Mouse (Mus musculus): ENCODE results near the gene Mrps25. TPM values are rescaled to one million over a fixed set of nuclear protein-coding genes. Genes with fewer than 3 reads are reported as not detected.

Gene Mrps25
- 19.2 and 19.3 TPM in 2 replicates for total RNA-seq (2017)

GRCm38 (mm10) chr6:92183621-92184131, at the start of gene Mrps25:
Gene Mrps25 (minus strand): TSS chr6:92184033.
- peak; percentile 44; the same call in 1 of the 2 replicates for ATAC-seq (ENCODE audit: extremely low read depth, insufficient number of reproducible peaks, low FRiP score, poor library complexity, severe bottlenecking)

- no peak for ATAC-seq (ENCODE audit: extremely low read depth, insufficient number of reproducible peaks, low FRiP score, poor library complexity, severe bottlenecking)
Observed at GRCm38 (mm10) chr6:92231762-92232161, 47.9 kb upstream of the Mrps25 start.

- ATAC-seq (ENCODE audit: extremely low read depth, insufficient number of reproducible peaks, low FRiP score, poor library complexity, severe bottlenecking) = no peak
Observed at GRCm38 (mm10) chr6:92231356-92231755, 47.5 kb upstream of the Mrps25 start.

GRCm38 (mm10) chr6:92229586-92229985, 45.8 kb upstream of the Mrps25 start:
- no peak for ATAC-seq (ENCODE audit: extremely low read depth, insufficient number of reproducible peaks, low FRiP score, poor library complexity, severe bottlenecking)

GRCm38 (mm10) chr6:92229103-92229502, 45.3 kb upstream of the Mrps25 start:
- ATAC-seq (ENCODE audit: extremely low read depth, insufficient number of reproducible peaks, low FRiP score, poor library complexity, severe bottlenecking) = 0 out of 2 replicates have a peak, but pooled peaks have one; percentile 30

GRCm38 (mm10) chr6:92224981-92225380, 41.1 kb upstream of the Mrps25 start:
- no peak for ATAC-seq (ENCODE audit: extremely low read depth, insufficient number of reproducible peaks, low FRiP score, poor library complexity, severe bottlenecking)

- ATAC-seq (ENCODE audit: extremely low read depth, insufficient number of reproducible peaks, low FRiP score, poor library complexity, severe bottlenecking) = no peak
Observed at GRCm38 (mm10) chr6:92222021-92222420, 38.2 kb upstream of the Mrps25 start.

- no peak for ATAC-seq (ENCODE audit: extremely low read depth, insufficient number of reproducible peaks, low FRiP score, poor library complexity, severe bottlenecking)
Observed at GRCm38 (mm10) chr6:92221604-92222003, 37.8 kb upstream of the Mrps25 start.

- ATAC-seq (ENCODE audit: extremely low read depth, insufficient number of reproducible peaks, low FRiP score, poor library complexity, severe bottlenecking) = no peak
Observed at GRCm38 (mm10) chr6:92219445-92219844, 35.6 kb upstream of the Mrps25 start.

- peak; percentile 98 for ATAC-seq (ENCODE audit: extremely low read depth, insufficient number of reproducible peaks, low FRiP score, poor library complexity, severe bottlenecking)
Observed at GRCm38 (mm10) chr6:92214773-92215449, 31.1 kb upstream of the Mrps25 start, which contains the start of gene Rbsn. Gene Rbsn (minus strand): TSS chr6:92214925.

GRCm38 (mm10) chr6:92214055-92214772, 30.4 kb upstream of the Mrps25 start:
- ATAC-seq (ENCODE audit: extremely low read depth, insufficient number of reproducible peaks, low FRiP score, poor library complexity, severe bottlenecking) = no peak

- no peak for ATAC-seq (ENCODE audit: extremely low read depth, insufficient number of reproducible peaks, low FRiP score, poor library complexity, severe bottlenecking)
Observed at GRCm38 (mm10) chr6:92199414-92199813, 15.6 kb upstream of the Mrps25 start.

GRCm38 (mm10) chr6:92184178-92184577, 345 bp upstream of the Mrps25 start:
- ATAC-seq (ENCODE audit: extremely low read depth, insufficient number of reproducible peaks, low FRiP score, poor library complexity, severe bottlenecking) = peak; percentile 17; the same call in 1 of the 2 replicates

- no peak for ATAC-seq (ENCODE audit: extremely low read depth, insufficient number of reproducible peaks, low FRiP score, poor library complexity, severe bottlenecking)
Observed at GRCm38 (mm10) chr6:92176450-92176849, 7.4 kb downstream of the Mrps25 start.

GRCm38 (mm10) chr6:92162724-92163123, 21.1 kb downstream of the Mrps25 start:
- no peak for ATAC-seq (ENCODE audit: extremely low read depth, insufficient number of reproducible peaks, low FRiP score, poor library complexity, severe bottlenecking)

GRCm38 (mm10) chr6:92158801-92159200, 25.0 kb downstream of the Mrps25 start:
- ATAC-seq (ENCODE audit: extremely low read depth, insufficient number of reproducible peaks, low FRiP score, poor library complexity, severe bottlenecking) = no peak

- ATAC-seq (ENCODE audit: extremely low read depth, insufficient number of reproducible peaks, low FRiP score, poor library complexity, severe bottlenecking) = no peak
Observed at GRCm38 (mm10) chr6:92153774-92154173, 30.1 kb downstream of the Mrps25 start.

GRCm38 (mm10) chr6:92145881-92146280, 38.0 kb downstream of the Mrps25 start:
- ATAC-seq (ENCODE audit: extremely low read depth, insufficient number of reproducible peaks, low FRiP score, poor library complexity, severe bottlenecking) = no peak

- ATAC-seq (ENCODE audit: extremely low read depth, insufficient number of reproducible peaks, low FRiP score, poor library complexity, severe bottlenecking) = no peak
Observed at GRCm38 (mm10) chr6:92136356-92136755, 47.5 kb downstream of the Mrps25 start.

- ATAC-seq (ENCODE audit: extremely low read depth, insufficient number of reproducible peaks, low FRiP score, poor library complexity, severe bottlenecking) = no peak
Observed at GRCm38 (mm10) chr6:92133617-92134016, 50.2 kb downstream of the Mrps25 start.
